Mouse (Mus musculus) urinary bladder, adult 18-20 months (tissue): ENCODE results near the gene Lbp.

Experiments used
- DNase-seq, 2 experiments: peaks; one replicate each; pipeline ENCODE4 v3.0.0; 2022; ENCODE audit warnings: low spot score in 2 of 2, mixed read lengths in 2 of 2

Lbp gene

GRCm38 (mm10) chr2:158313089-158313488 is 6.8 kb downstream of the Lbp start:
- no peak for DNase-seq

GRCm38 (mm10) chr2:158316371-158316770 is 10.1 kb downstream of the Lbp start:
- DNase-seq, result no peak

GRCm38 (mm10) chr2:158317026-158317425 is 10.7 kb downstream of the Lbp start:
- no peak for DNase-seq

GRCm38 (mm10) chr2:158321596-158321995 is 15.3 kb downstream of the Lbp start:
- DNase-seq, result no peak

- DNase-seq, result no peak
Observed at GRCm38 (mm10) chr2:158322845-158323244, 16.6 kb downstream of the Lbp start.

GRCm38 (mm10) chr2:158324531-158325190 is 18.4 kb downstream of the Lbp start:
- DNase-seq, result no peak

GRCm38 (mm10) chr2:158325609-158326008 is 19.3 kb downstream of the Lbp start:
- no peak for DNase-seq

GRCm38 (mm10) chr2:158334356-158334755 is 28.1 kb downstream of the Lbp start:
- DNase-seq, result no peak

- DNase-seq, result no peak
Observed at GRCm38 (mm10) chr2:158337698-158338097, 31.4 kb downstream of the Lbp start.

- DNase-seq, result no peak
Observed at GRCm38 (mm10) chr2:158339948-158340564, 33.8 kb downstream of the Lbp start.

- DNase-seq, result no peak
Observed at GRCm38 (mm10) chr2:158341324-158341723, 35.0 kb downstream of the Lbp start.

- DNase-seq, result no peak
Observed at GRCm38 (mm10) chr2:158343495-158343894, 37.2 kb downstream of the Lbp start.

- DNase-seq, result no peak
Observed at GRCm38 (mm10) chr2:158346467-158346866, 40.2 kb downstream of the Lbp start.

GRCm38 (mm10) chr2:158347868-158348267 is 41.6 kb downstream of the Lbp start:
- DNase-seq, result peak; percentile 26 to 54

GRCm38 (mm10) chr2:158352801-158353520 is 46.7 kb downstream of the Lbp start:
- no peak for DNase-seq

GRCm38 (mm10) chr2:158354348-158355114 is 48.2 kb downstream of the Lbp start:
- no peak for DNase-seq

- DNase-seq, result no peak
Observed at GRCm38 (mm10) chr2:158355238-158355637, 48.9 kb downstream of the Lbp start.

- DNase-seq, result no peak
Observed at GRCm38 (mm10) chr2:158356121-158356520, 49.8 kb downstream of the Lbp start.

GRCm38 (mm10) chr2:158359757-158360620 is 53.7 kb downstream of the Lbp start:
- DNase-seq, result no peak

- DNase-seq, result peak; percentile 74 to 75
Observed at GRCm38 (mm10) chr2:158360873-158361677, 54.8 kb downstream of the Lbp start.
